Mouse (Mus musculus): ENCODE results near the gene Cacnb1.

GRCm38 (mm10) chr11:97956905-97957560 is 65.8 kb downstream of the Cacnb1 start:
- no peak for TF ChIP-seq POLR2A (IDR thresholded peaks at IDR 0.05; ENCODE audit: borderline replicate concordance, extremely low read depth, low read depth, low read length)
- no peak for TF ChIP-seq CTCF (IDR thresholded peaks at IDR 0.05; ENCODE audit: insufficient read depth, low read length)

All from lung, adult 2 months (tissue).